Mouse (Mus musculus) stomach, postnatal 0 days (tissue): ENCODE data around the gene Cfap77.

Experiments
- CTCF ChIP-seq: IDR thresholded peaks from 2 replicates; pipeline ENCODE4 v1.5.1; 2016; ENCODE audit warnings: antibody characterized with exemption, low read depth, mild to moderate bottlenecking, moderate library complexity
- EP300 ChIP-seq: optimal IDR thresholded peaks from 2 replicates; pipeline ENCODE3; 2016; ENCODE audit warnings: antibody characterized with exemption

DNA sequence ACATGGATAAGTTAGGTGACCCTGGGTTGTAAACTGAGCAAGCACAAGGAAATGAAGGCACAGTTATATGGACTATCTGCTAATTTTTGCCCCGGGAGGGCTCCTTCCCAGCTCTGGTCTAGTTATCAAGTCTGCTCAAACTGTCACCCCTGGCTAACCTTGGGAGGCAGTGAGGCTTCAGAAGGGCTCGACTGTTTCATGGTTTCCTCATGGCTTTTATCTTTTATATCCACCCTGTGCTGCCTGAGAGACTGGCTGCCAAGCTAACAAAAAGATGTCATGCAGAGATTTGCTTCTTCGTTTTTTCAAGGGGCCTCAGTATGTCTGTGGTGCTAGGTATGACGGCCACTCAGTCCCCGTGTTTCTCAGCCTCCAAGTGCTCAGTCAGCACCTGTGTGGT lies 36.2 kb downstream of the Cfap77 start:
- TF ChIP-seq CTCF = no peak
- TF ChIP-seq EP300 = no peak
